Mouse (Mus musculus): ENCODE results near the gene Gm3269. TPM values are rescaled to one million over a fixed set of nuclear protein-coding genes. Genes with fewer than 3 reads are reported as not detected.
"Not testable (repeated sequence)": the region's sequence is repeated elsewhere in the genome, so short reads cannot be mapped to it uniquely, and the experiment has no call there.

Gene Gm3269
- not detected in 2 replicates for total RNA-seq (2014; fragmentation: Nextera tagmentation)
- total RNA-seq (2017), result not detected in 2 replicates
- polyA plus RNA-seq (2012), result not detected in 2 replicates

DNA sequence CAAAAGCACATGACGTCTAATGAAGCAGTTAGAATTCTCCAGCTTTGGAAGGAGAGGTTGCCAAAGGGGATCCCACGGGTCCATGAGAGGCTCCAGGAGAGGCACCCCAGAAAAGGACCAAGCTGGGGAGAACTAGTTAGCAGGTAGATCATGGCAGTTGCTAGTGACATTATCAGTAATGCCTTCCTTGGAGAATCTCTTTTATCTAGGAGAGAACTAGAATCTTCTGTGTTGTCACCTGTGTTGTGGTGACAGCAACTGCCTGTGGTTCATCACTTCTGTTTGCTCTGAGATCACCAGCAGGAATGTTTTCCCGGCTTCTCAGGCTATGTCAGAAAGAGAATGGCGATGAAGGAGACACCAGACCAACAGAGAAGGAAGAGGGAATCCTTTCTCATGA lies at the start of gene Gm3269:
TSS of gene Gm3269 (plus strand) at position 301 of the 400 bp plus-strand sequence.
- not testable (repeated sequence) for H3K36me3 ChIP-seq (replicated peaks); H3K27me3 ChIP-seq (ENCODE audit: insufficient read depth, low read length); H3K9me3 ChIP-seq (replicated peaks); DNase-seq (ENCODE audit: low spot score); ATAC-seq (ENCODE audit: extremely low read depth, insufficient number of reproducible peaks, low FRiP score, poor library complexity, severe bottlenecking); H3K4me3 ChIP-seq (ENCODE audit: low read depth, low read length); H3K4me1 ChIP-seq (ENCODE audit: insufficient read depth, low read depth, low read length)

DNA sequence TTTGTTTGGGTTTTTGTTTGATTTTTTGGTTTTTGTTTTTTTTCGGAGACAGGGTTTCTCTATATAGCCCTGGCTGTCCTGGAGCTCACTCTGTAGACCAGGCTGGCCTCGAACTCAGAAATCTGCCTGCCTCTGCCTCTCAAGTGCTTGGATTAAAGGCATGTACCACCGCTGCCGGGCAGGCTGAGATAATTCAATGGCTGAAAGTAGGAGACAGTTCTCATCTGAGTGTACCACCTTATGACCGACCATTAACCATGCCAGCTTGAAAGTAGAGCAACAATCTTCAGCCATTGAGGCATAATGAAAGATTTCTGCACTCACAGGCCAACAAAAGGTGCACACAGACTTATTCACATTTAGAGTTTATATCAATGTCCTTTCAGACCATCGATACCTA lies 31.5 kb upstream of the Gm3269 start:
- not testable (repeated sequence) for ATAC-seq (ENCODE audit: extremely low read depth, insufficient number of reproducible peaks, low FRiP score, poor library complexity, severe bottlenecking); H3K27me3 ChIP-seq (ENCODE audit: insufficient read depth, low read length); H3K36me3 ChIP-seq (replicated peaks); H3K4me1 ChIP-seq (ENCODE audit: insufficient read depth, low read depth, low read length); H3K4me3 ChIP-seq (ENCODE audit: low read depth, low read length); DNase-seq (ENCODE audit: low spot score); H3K9me3 ChIP-seq (replicated peaks)

DNA sequence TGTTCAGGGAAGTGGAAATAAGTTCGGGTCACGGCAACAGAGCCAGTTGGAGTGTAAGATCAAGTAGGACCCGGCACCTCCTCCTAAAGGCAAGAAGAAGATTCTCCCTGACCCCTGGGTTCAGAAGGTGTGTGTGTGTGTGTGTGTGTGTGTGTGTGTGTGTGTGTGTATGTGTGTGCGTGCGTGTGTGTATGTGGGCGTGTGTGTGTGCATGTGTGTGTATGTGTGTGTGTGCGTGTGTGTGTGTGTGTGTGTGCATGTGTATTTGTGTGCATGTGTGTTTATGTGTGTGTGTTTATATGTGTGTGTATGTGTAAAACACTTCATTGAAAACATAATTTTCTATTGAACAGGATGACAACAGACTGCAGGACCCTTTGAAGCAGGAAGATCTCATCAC lies 16.0 kb upstream of the Gm3269 start:
- ATAC-seq (ENCODE audit: extremely low read depth, insufficient number of reproducible peaks, low FRiP score, poor library complexity, severe bottlenecking); H3K4me3 ChIP-seq (ENCODE audit: low read depth, low read length); H3K36me3 ChIP-seq (replicated peaks); DNase-seq (ENCODE audit: low spot score); H3K27me3 ChIP-seq (ENCODE audit: insufficient read depth, low read length); H3K4me1 ChIP-seq (ENCODE audit: insufficient read depth, low read depth, low read length); H3K9me3 ChIP-seq (replicated peaks): not testable (repeated sequence)

DNA sequence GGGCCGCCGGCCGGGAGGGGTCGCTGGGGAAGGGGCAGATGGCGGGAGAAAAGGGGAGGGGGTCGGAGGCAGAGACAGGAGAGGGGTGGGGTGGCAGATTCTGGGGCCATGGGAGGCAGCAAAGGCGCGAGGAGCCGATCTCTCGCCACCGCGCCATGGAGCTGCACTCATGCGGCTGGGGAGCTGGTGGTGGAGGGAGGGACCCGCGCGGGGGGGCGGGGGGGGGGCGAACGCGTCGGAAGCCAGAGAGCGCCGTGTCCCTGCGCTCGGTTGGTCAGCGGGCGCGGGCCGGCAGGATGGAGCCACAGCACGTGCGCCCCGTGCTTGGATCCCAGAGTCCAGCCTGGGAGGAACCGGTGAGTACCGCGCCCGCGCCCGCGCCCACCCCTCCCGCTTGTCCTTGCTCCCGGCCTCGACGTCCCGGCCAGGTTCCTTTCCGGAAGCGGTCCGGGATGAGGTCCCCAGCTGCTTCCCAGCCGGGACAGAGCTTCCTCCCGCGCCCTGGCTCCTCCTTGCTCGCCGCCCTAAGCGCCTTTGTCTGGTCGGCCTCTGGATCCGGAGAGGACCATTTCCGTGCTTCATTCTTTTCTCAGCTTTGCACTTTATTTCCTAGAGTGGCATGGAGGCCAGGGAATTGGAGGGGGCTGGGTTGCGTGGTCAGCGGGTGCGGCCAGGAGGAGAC lies 17.5 kb downstream of the Gm3269 start, which contains the start of gene Gm3264:
TSS of gene Gm3264 (plus strand) at position 278 of the 682 bp plus-strand sequence.
- ATAC-seq (ENCODE audit: extremely low read depth, insufficient number of reproducible peaks, low FRiP score, poor library complexity, severe bottlenecking); H3K4me3 ChIP-seq (ENCODE audit: low read depth, low read length); H3K9me3 ChIP-seq (replicated peaks); DNase-seq (ENCODE audit: low spot score); H3K27me3 ChIP-seq (ENCODE audit: insufficient read depth, low read length); H3K4me1 ChIP-seq (ENCODE audit: insufficient read depth, low read depth, low read length); H3K36me3 ChIP-seq (replicated peaks): not testable (repeated sequence)

DNA sequence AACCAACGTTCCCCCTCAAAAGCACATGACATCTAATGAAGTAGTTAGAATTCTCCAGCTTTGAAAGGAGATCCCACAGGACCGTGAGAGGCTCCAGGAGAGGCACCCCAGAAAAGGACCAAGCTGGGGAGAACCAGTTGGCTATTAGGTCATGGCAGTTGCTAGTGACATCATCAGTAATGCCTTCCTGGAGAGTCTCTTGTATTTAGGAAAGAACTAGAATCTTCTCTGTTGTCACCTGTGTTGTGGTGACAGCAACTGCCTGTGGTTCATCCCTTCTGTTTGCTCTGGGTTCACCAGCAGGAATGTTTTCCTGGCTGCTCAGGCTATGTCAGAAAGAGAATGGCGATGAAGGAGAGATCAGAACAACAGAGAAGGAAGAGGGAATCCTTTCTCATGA lies 54.2 kb downstream of the Gm3269 start, which contains the start of gene Gm3278:
TSS of gene Gm3278 (plus strand) at position 301 of the 400 bp plus-strand sequence.
- not testable (repeated sequence) for H3K4me1 ChIP-seq (ENCODE audit: insufficient read depth, low read depth, low read length); ATAC-seq (ENCODE audit: extremely low read depth, insufficient number of reproducible peaks, low FRiP score, poor library complexity, severe bottlenecking); H3K9me3 ChIP-seq (replicated peaks); H3K4me3 ChIP-seq (ENCODE audit: low read depth, low read length); H3K27me3 ChIP-seq (ENCODE audit: insufficient read depth, low read length); H3K36me3 ChIP-seq (replicated peaks); DNase-seq (ENCODE audit: low spot score)

Other genes starting within 250 kb of the Gm3269 start
- not detected in 2 replicates for gene Gm8159, start 205.8 kb upstream of the Gm3269 start, total RNA-seq (2014; fragmentation: Nextera tagmentation)
- gene Gm8159, start 205.8 kb upstream of the Gm3269 start, total RNA-seq (2017), result 0.17 TPM in 1 of 2 replicates, not detected in the other
- gene Gm8159, start 205.8 kb upstream of the Gm3269 start, polyA plus RNA-seq (2012), result not detected in 2 replicates
- not detected in 2 replicates for gene Gm3239, start 173.9 kb upstream of the Gm3269 start, total RNA-seq (2014; fragmentation: Nextera tagmentation)
- 0.05 TPM in 1 of 2 replicates, not detected in the other for gene Gm3239, start 173.9 kb upstream of the Gm3269 start, total RNA-seq (2017)
- gene Gm3239, start 173.9 kb upstream of the Gm3269 start, polyA plus RNA-seq (2012), result not detected in 2 replicates
- gene Gm7876, start 128.9 kb upstream of the Gm3269 start, total RNA-seq (2014; fragmentation: Nextera tagmentation), result not detected in 2 replicates
- not detected in 2 replicates for gene Gm7876, start 128.9 kb upstream of the Gm3269 start, total RNA-seq (2017)
- gene Gm7876, start 128.9 kb upstream of the Gm3269 start, polyA plus RNA-seq (2012), result not detected in 2 replicates
- gene Gm3252, start 111.3 kb upstream of the Gm3269 start, total RNA-seq (2014; fragmentation: Nextera tagmentation), result not detected in 2 replicates
- gene Gm3252, start 111.3 kb upstream of the Gm3269 start, total RNA-seq (2017), result not detected in 2 replicates
- not detected in 2 replicates for gene Gm3252, start 111.3 kb upstream of the Gm3269 start, polyA plus RNA-seq (2012)
- gene Gm9602, start 61.8 kb upstream of the Gm3269 start, total RNA-seq (2014; fragmentation: Nextera tagmentation), result not detected in 2 replicates
- gene Gm9602, start 61.8 kb upstream of the Gm3269 start, total RNA-seq (2017), result 0.12 and 0.60 TPM in 2 replicates
- not detected in 2 replicates for gene Gm9602, start 61.8 kb upstream of the Gm3269 start, polyA plus RNA-seq (2012)
- gene Gm3264, start 17.5 kb downstream of the Gm3269 start, total RNA-seq (2014; fragmentation: Nextera tagmentation), result not detected in 2 replicates
- not detected in 2 replicates for gene Gm3264, start 17.5 kb downstream of the Gm3269 start, total RNA-seq (2017)
- not detected in 2 replicates for gene Gm3264, start 17.5 kb downstream of the Gm3269 start, polyA plus RNA-seq (2012)
- not detected in 2 replicates for gene Gm3278, start 54.3 kb downstream of the Gm3269 start, total RNA-seq (2014; fragmentation: Nextera tagmentation)
- 0.12 TPM in 1 of 2 replicates, not detected in the other for gene Gm3278, start 54.3 kb downstream of the Gm3269 start, total RNA-seq (2017)
- gene Gm3278, start 54.3 kb downstream of the Gm3269 start, polyA plus RNA-seq (2012), result not detected in 2 replicates
- gene Gm8297, start 145.8 kb downstream of the Gm3269 start, total RNA-seq (2014; fragmentation: Nextera tagmentation), result not detected in 2 replicates
- 0.23 and 0.44 TPM in 2 replicates for gene Gm8297, start 145.8 kb downstream of the Gm3269 start, total RNA-seq (2017)
- not detected in 2 replicates for gene Gm8297, start 145.8 kb downstream of the Gm3269 start, polyA plus RNA-seq (2012)
- not detected in 2 replicates for gene Gm3298, start 177.8 kb downstream of the Gm3269 start, total RNA-seq (2014; fragmentation: Nextera tagmentation)
- gene Gm3298, start 177.8 kb downstream of the Gm3269 start, total RNA-seq (2017), result not detected in 2 replicates
- not detected in 2 replicates for gene Gm3298, start 177.8 kb downstream of the Gm3269 start, polyA plus RNA-seq (2012)
- gene 4930555G01Rik, start 212.5 kb downstream of the Gm3269 start, total RNA-seq (2014; fragmentation: Nextera tagmentation), result not detected in 2 replicates
- gene 4930555G01Rik, start 212.5 kb downstream of the Gm3269 start, total RNA-seq (2017), result 0.33 TPM in 1 of 2 replicates, not detected in the other
- gene 4930555G01Rik, start 212.5 kb downstream of the Gm3269 start, polyA plus RNA-seq (2012), result not detected in 2 replicates
- gene Gm8281, start 232.9 kb downstream of the Gm3269 start, total RNA-seq (2014; fragmentation: Nextera tagmentation), result not detected in 2 replicates
- gene Gm8281, start 232.9 kb downstream of the Gm3269 start, total RNA-seq (2017), result not detected in 2 replicates
- not detected in 2 replicates for gene Gm8281, start 232.9 kb downstream of the Gm3269 start, polyA plus RNA-seq (2012)

All from G1E (cell line).